Mouse (Mus musculus) kidney, embryonic 14.5 days (tissue): ENCODE results near the gene Npsr1. TPM values are rescaled to one million over a fixed set of nuclear protein-coding genes. Genes with fewer than 3 reads are reported as not detected.

ENCODE experiments used
- ATAC-seq: fragments of 200-750 bp; cut with Nextera tagmentation; 2 replicates; pipeline ENCODE4 v1.8.0; 2017; ENCODE audit warnings: moderate number of reproducible peaks, mild to moderate bottlenecking, moderate TSS enrichment, moderate library complexity; ENCODE audit not compliant: low FRiP score, low TSS enrichment
- H3K27ac ChIP-seq: fragments of 300-500 bp; sonication (generic); 2 replicates; pipeline ENCODE4 v1.5.1; 2014; ENCODE audit warnings: low read depth, mild to moderate bottlenecking, low read length, moderate library complexity, mixed read lengths
- H3K27me3 ChIP-seq: fragments of 300-500 bp; sonication (generic); 2 replicates; pipeline ENCODE4 v1.6.1; 2014; ENCODE audit warnings: mild to moderate bottlenecking, low read length; ENCODE audit not compliant: control insufficient read depth, insufficient read depth
- H3K36me3 ChIP-seq: fragments of 300-500 bp; sonication (generic); 2 replicates; pipeline ENCODE4 v1.6.1; 2014; ENCODE audit warnings: low read length, mixed read lengths; ENCODE audit not compliant: control insufficient read depth, insufficient read depth
- H3K4me1 ChIP-seq: fragments of 300-500 bp; sonication (generic); 2 replicates; pipeline ENCODE4 v1.6.1; 2014; ENCODE audit warnings: low read length, mixed read lengths; ENCODE audit not compliant: control insufficient read depth, insufficient read depth
- H3K4me2 ChIP-seq: fragments of 300-500 bp; sonication (generic); replicated peaks from 2 replicates; pipeline ENCODE4 v1.6.1; 2014; ENCODE audit warnings: low read depth, mild to moderate bottlenecking, low read length
- H3K4me3 ChIP-seq: fragments of 300-500 bp; sonication (generic); 2 replicates; pipeline ENCODE4 v1.5.1; 2014; ENCODE audit warnings: mild to moderate bottlenecking, low read length
- H3K9ac ChIP-seq: fragments of 300-500 bp; sonication (generic); 2 replicates; pipeline ENCODE4 v1.6.1; 2014; ENCODE audit warnings: low read depth, mild to moderate bottlenecking, low read length, moderate library complexity
- H3K9me3 ChIP-seq: fragments of 300-500 bp; sonication (generic); 2 replicates; pipeline ENCODE4 v1.6.1; 2016; ENCODE audit warnings: low read length; ENCODE audit not compliant: control insufficient read depth
- WGBS: fragments of 180-500 bp; shearing (Covaris S2); extraction: QIAGEN DNeasy Blood & Tissue Kit; methylation state at CpG from one replicate; pipeline ENCODE4 v1.1.7; 2014; 5-methylcytosine and 5-hydroxymethylcytosine counted together
- polyA plus RNA-seq: library from polyadenylated mRNA; unstranded; fragments of >200 nt; fragmentation: Nextera tagmentation; extraction: Ambion mirVana; gene quantifications from 2 replicates; pipeline ENCODE4 v1.2.1, GENCODE M21; 2014

Npsr1 gene
- polyA plus RNA-seq, 1 experiment from 2014 or later = 0.46 TPM

DNA sequence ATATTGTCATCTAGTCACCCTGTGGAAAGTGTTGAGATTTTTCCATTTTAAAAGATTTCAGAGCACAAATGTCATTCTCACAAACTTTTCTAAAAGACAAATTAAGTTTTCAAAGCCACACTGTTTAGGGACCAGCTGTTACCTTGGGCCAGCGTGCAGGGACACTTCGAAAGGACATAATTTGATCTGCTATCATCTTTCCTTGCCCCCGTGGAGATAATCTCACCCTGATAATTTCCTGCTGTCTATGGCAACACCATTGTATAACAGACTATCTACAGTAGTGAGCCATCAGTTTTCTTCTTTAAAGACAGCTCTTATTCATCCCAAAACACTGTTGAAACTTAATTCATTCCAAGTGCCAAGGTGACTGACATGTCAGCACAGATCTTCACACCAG, 209.6 kb downstream of the Npsr1 start:
- Histone ChIP-seq H3K9me3 (no peaks in the 10 kb centered on the region), H3K4me3 (no peak overlapping the region), H3K27me3 (no peaks in the 10 kb centered on the region), H3K36me3 (no peaks in the 10 kb centered on the region), H3K4me2 (no peak overlapping the region), H3K27ac (no peak overlapping the region), H3K9ac (no peak overlapping the region), H3K4me1 (no peaks in the 10 kb centered on the region)
- ATAC-seq = no peak
- 68% methylated on average over 3 of the region's 3 CpGs for WGBS

DNA sequence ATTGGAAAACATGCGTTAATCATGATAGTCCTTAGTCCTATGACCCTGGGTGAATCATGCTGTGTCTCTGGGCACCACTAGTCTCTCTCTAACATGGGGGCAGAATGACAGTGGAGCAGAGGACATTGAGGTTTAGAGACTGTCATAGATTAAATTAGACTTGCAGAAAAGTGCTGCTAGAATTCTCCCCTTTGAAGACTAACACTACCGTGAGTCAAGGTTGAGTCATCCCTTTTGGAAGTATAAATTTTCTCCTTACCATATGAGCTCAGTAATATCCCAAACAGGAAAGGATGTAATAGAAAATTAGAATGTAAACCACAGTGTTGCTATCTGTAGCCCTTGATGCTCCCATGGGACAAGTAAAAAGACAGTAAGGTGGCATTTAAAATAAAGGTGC, 218.0 kb downstream of the Npsr1 start:
- ATAC-seq = no peak
- Histone ChIP-seq H3K9me3 (no peaks in the 10 kb centered on the region), H3K27me3 (no peaks in the 10 kb centered on the region), H3K36me3 (no peaks in the 10 kb centered on the region), H3K4me1 (no peaks in the 10 kb centered on the region), H3K27ac (no peak overlapping the region), H3K9ac (no peak overlapping the region), H3K4me2 (no peak overlapping the region), H3K4me3 (no peak overlapping the region)
- WGBS = 91% methylated on average over 2 of the region's 2 CpGs

DNA sequence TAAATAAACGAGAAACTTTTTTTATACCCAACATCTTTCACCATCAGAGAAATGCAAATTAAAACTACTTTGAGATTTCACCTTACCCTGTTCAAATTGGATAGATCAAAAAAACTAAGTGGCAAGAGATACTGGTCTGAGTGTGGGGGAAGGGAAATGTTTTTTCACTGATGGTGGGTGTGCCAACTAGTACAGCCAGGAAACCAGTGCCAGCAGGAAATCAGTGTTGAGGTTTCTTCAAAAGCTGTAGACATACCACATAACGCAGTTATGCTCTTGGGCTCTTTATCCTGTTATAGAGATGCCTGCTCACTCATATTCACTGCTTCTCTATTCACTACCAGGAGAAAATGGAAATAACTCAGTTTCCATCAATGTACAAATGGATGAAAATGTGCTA, 233.9 kb downstream of the Npsr1 start:
- WGBS = 73% methylated on average over 2 of the region's 2 CpGs
- H3K9ac ChIP-seq = no peak overlapping the region
- no peak overlapping the region for H3K27ac ChIP-seq
- H3K9me3 ChIP-seq = no peaks in the 10 kb centered on the region
- no peaks in the 10 kb centered on the region for H3K4me1 ChIP-seq
- no peak overlapping the region for H3K4me2 ChIP-seq
- no peak for ATAC-seq
- H3K27me3 ChIP-seq = no peaks in the 10 kb centered on the region
- H3K4me3 ChIP-seq = no peak overlapping the region
- no peaks in the 10 kb centered on the region for H3K36me3 ChIP-seq

DNA sequence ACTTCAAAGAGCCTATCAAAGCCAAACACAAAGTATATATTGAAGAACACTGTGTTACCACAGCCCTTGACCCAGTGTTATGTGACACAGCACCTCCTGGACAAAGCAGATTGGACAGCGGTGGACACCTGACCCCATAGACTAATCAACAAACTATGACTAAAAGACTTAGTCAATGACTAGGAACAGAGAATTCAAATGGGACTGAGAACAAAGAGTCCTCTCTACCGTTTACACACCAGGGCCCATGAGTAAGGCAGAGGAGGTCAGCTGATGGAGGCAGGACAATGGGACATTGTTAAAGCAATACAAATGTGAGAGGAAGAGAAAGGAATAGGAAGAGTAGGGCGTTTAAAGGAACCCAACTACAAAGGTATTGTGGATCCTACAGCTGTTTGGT, 243.5 kb downstream of the Npsr1 start:
- Histone ChIP-seq H3K4me3 (no peak overlapping the region), H3K4me2 (no peak overlapping the region), H3K9ac (no peak overlapping the region), H3K27me3 (no peaks in the 10 kb centered on the region), H3K4me1 (no peaks in the 10 kb centered on the region), H3K27ac (no peak overlapping the region), H3K36me3 (no peaks in the 10 kb centered on the region), H3K9me3 (no peaks in the 10 kb centered on the region)
- no peak for ATAC-seq
- WGBS = 70% methylated on average over 3 of the region's 3 CpGs

DNA sequence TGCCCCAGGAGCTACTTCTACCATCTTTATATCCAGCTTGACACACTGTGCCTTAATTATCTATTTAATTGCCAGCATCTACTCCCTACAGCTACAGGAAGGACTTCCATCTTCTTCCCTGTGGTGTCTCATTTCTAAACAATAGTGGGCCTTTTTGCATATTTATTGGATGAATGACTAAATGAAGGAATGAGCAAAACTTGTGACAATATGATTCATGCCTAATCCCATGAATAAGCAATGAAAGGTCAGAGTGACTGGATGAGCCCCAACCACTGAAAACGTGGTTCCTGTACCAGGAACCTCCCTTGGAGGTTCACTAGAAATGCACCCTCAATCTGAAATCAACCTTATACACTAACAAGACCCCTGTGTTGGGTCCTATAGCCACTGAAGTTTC, 249.2 kb downstream of the Npsr1 start:
- Histone ChIP-seq H3K4me2 (no peak overlapping the region), H3K36me3 (no peaks in the 10 kb centered on the region), H3K4me1 (no peaks in the 10 kb centered on the region), H3K9ac (no peak overlapping the region), H3K27ac (no peak overlapping the region), H3K9me3 (no peaks in the 10 kb centered on the region), H3K4me3 (no peak overlapping the region), H3K27me3 (no peaks in the 10 kb centered on the region)
- WGBS = 27% methylated on average over 1 of the region's 1 CpGs
- no peak for ATAC-seq

DNA sequence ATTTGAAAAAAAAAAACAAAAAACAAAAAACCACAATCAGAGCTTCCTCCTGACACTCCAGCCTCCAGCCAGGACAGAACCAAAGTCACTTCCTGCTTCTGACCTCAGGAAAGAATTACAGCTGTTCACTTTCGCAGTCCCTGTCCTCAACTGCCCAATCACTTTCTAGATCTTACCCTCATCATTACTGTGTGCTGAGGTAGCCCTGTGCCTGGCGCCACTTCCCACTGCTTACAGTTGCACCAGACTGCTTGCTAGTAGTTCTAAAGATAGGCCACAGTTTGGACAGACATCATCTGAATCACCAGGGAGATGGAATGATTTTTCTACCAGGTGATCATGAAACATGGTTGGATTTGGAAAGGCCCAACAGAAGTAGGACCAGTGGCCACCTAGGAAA, 251.7 kb downstream of the Npsr1 start:
- Histone ChIP-seq H3K9me3 (no peaks in the 10 kb centered on the region), H3K36me3 (no peaks in the 10 kb centered on the region), H3K27me3 (no peaks in the 10 kb centered on the region), H3K4me1 (no peaks in the 10 kb centered on the region), H3K4me2 (no peak overlapping the region), H3K27ac (no peak overlapping the region), H3K4me3 (no peak overlapping the region), H3K9ac (no peak overlapping the region)
- no peak for ATAC-seq
- 78% methylated on average over 2 of the region's 2 CpGs for WGBS

DNA sequence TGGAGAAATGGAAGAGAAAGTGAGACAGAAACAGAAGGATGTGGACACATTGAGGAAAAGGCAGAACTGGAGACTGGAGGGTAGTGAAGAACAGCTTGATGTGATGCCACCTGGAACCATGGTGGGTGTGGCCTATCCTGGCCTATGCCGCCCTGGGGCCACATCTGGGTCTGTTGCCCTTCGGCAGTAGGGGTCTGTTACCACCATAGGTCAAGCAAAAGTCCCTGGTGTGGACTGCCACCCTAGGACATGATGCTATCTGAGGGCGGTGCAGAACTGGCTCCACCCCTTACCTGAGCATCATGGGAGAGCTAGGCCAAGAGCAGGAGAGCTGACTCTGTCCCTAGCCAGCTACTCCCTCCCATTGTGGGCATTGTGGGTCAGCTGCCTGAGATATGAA, 253.6 kb downstream of the Npsr1 start:
- Histone ChIP-seq H3K4me3 (no peak overlapping the region), H3K27me3 (no peaks in the 10 kb centered on the region), H3K9ac (no peak overlapping the region), H3K9me3 (no peaks in the 10 kb centered on the region), H3K36me3 (no peaks in the 10 kb centered on the region), H3K4me1 (no peaks in the 10 kb centered on the region), H3K4me2 (no peak overlapping the region), H3K27ac (no peak overlapping the region)
- WGBS = 89% methylated on average over 3 of the region's 3 CpGs
- no peak for ATAC-seq
